Mouse (Mus musculus) neural tube, embryonic 15.5 days (tissue): ENCODE data around the gene Birc2. TPM values are rescaled to one million over a fixed set of nuclear protein-coding genes. Genes with fewer than 3 reads are reported as not detected.

Experiments
- ATAC-seq: fragments of 200-750 bp; cut with Nextera tagmentation; 2 replicates; pipeline ENCODE4 v1.8.0; 2017; ENCODE audit warnings: mild to moderate bottlenecking, moderate TSS enrichment, moderate library complexity; ENCODE audit not compliant: low FRiP score
- H3K27ac ChIP-seq: fragments of 300-500 bp; sonication (generic); replicated peaks from 2 replicates; pipeline ENCODE4 v1.5.1; 2015; ENCODE audit warnings: mild to moderate bottlenecking, inconsistent platforms
- H3K27me3 ChIP-seq: fragments of 300-500 bp; sonication (generic); replicated peaks from 2 replicates; pipeline ENCODE4 v1.6.1; 2015; ENCODE audit warnings: inconsistent platforms
- H3K36me3 ChIP-seq: fragments of 300-500 bp; sonication (generic); 2 replicates; pipeline ENCODE4 v1.6.1; 2015; ENCODE audit warnings: inconsistent platforms
- H3K4me1 ChIP-seq: fragments of 300-500 bp; sonication (generic); 2 replicates; pipeline ENCODE4 v1.6.1; 2015; ENCODE audit warnings: inconsistent platforms
- H3K4me2 ChIP-seq: fragments of 300-500 bp; sonication (generic); 2 replicates; pipeline ENCODE4 v1.6.1; 2015; ENCODE audit warnings: inconsistent platforms, mild to moderate bottlenecking, moderate library complexity
- H3K4me3 ChIP-seq: fragments of 300-500 bp; sonication (generic); replicated peaks from 2 replicates; pipeline ENCODE4 v1.5.1; 2015; ENCODE audit warnings: mild to moderate bottlenecking, inconsistent platforms
- H3K9ac ChIP-seq: fragments of 300-500 bp; sonication (generic); replicated peaks from 2 replicates; pipeline ENCODE4 v1.6.1; 2015; ENCODE audit warnings: mild to moderate bottlenecking, inconsistent platforms
- H3K9me3 ChIP-seq: fragments of 300-500 bp; sonication (generic); replicated peaks from 2 replicates; pipeline ENCODE4 v1.6.1; 2016; ENCODE audit warnings: inconsistent platforms
- WGBS: fragments of 180-500 bp; shearing (Covaris S2); methylation state at CpG from one replicate; pipeline ENCODE4 v1.1.7; 2015; ENCODE audit warnings: mixed read lengths; 5-methylcytosine and 5-hydroxymethylcytosine counted together
- polyA plus RNA-seq: library from polyadenylated mRNA; unstranded; fragments of >200 nt; fragmentation: Nextera tagmentation; extraction: Ambion mirVana; gene quantifications from 2 replicates; pipeline ENCODE4 v1.2.1, GENCODE M21; 2015

Birc2 gene
- polyA plus RNA-seq, 1 experiment from 2014 or later, result 37.8 TPM

GRCm38 (mm10) chr9:7796129-7796864 lies 40.6 kb downstream of the Birc2 start:
- ATAC-seq, result no peak
- 0 out of 2 replicates have a peak, but pooled peaks cover 2% of the 10 kb centered on the region for H3K36me3 ChIP-seq
- no peak overlapping the region for H3K27ac ChIP-seq

GRCm38 (mm10) chr9:7795581-7795980 lies 41.3 kb downstream of the Birc2 start:
- no peak overlapping the region for H3K27ac ChIP-seq
- no peak overlapping the region for H3K4me2 ChIP-seq
- no peaks in the 10 kb centered on the region for H3K27me3 ChIP-seq
- no peak for ATAC-seq
- H3K4me1 ChIP-seq, result no peaks in the 10 kb centered on the region
- H3K4me3 ChIP-seq, result no peak overlapping the region
- H3K9me3 ChIP-seq, result no peaks in the 10 kb centered on the region
- 0 out of 2 replicates have a peak, but pooled peaks cover 2% of the 10 kb centered on the region for H3K36me3 ChIP-seq
- no peak overlapping the region for H3K9ac ChIP-seq

More at GRCm38 (mm10) chr9:7796129-7796864, 40.6 kb downstream of the Birc2 start:
- Histone ChIP-seq H3K4me2 (no peak overlapping the region), H3K4me3 (no peak overlapping the region), H3K27me3 (no peaks in the 10 kb centered on the region), H3K4me1 (no peaks in the 10 kb centered on the region), H3K9me3 (no peaks in the 10 kb centered on the region), H3K9ac (no peak overlapping the region)
- 68% methylated on average over 6 of the region's 6 CpGs for WGBS

- no peak overlapping the region for H3K4me2 ChIP-seq
Measured at GRCm38 (mm10) chr9:7793561-7793960, 43.3 kb downstream of the Birc2 start.

GRCm38 (mm10) chr9:7790580-7791084 lies 46.2 kb downstream of the Birc2 start:
- Histone ChIP-seq H3K27me3 (no peaks in the 10 kb centered on the region), H3K9ac (no peak overlapping the region), H3K9me3 (no peaks in the 10 kb centered on the region), H3K4me3 (no peak overlapping the region), H3K4me1 (no peaks in the 10 kb centered on the region), H3K36me3 (0 out of 2 replicates have a peak, but pooled peaks cover 2% of the 10 kb centered on the region), H3K27ac (no peak overlapping the region), H3K4me2 (no peak overlapping the region)
- ATAC-seq, result no peak
- 97% methylated on average over 11 of the region's 11 CpGs for WGBS

More at GRCm38 (mm10) chr9:7793561-7793960, 43.3 kb downstream of the Birc2 start:
- no peak overlapping the region for H3K9ac ChIP-seq
- no peak for ATAC-seq
- H3K27me3 ChIP-seq, result no peaks in the 10 kb centered on the region
- H3K27ac ChIP-seq, result no peak overlapping the region
- H3K36me3 ChIP-seq, result 0 out of 2 replicates have a peak, but pooled peaks cover 2% of the 10 kb centered on the region
- no peaks in the 10 kb centered on the region for H3K4me1 ChIP-seq
- H3K9me3 ChIP-seq, result no peaks in the 10 kb centered on the region
- no peak overlapping the region for H3K4me3 ChIP-seq
- 91% methylated on average over 2 of the region's 2 CpGs for WGBS

GRCm38 (mm10) chr9:7789764-7790575 lies 46.9 kb downstream of the Birc2 start:
- H3K9me3 ChIP-seq, result no peaks in the 10 kb centered on the region
- 0 out of 2 replicates have a peak, but pooled peaks cover 2% of the 10 kb centered on the region for H3K36me3 ChIP-seq
- no peak overlapping the region for H3K9ac ChIP-seq
- 95% methylated on average over 8 of the region's 8 CpGs for WGBS
- no peaks in the 10 kb centered on the region for H3K27me3 ChIP-seq
- no peak for ATAC-seq
- H3K27ac ChIP-seq, result no peak overlapping the region
- H3K4me1 ChIP-seq, result no peaks in the 10 kb centered on the region
- no peak overlapping the region for H3K4me3 ChIP-seq
- no peak overlapping the region for H3K4me2 ChIP-seq

- WGBS, result 89% methylated on average over 6 of the region's 6 CpGs
- no peaks in the 10 kb centered on the region for H3K4me1 ChIP-seq
- no peak overlapping the region for H3K4me3 ChIP-seq
- H3K9me3 ChIP-seq, result no peaks in the 10 kb centered on the region
- H3K9ac ChIP-seq, result no peak overlapping the region
- ATAC-seq, result no peak
- H3K36me3 ChIP-seq, result no peaks in the 10 kb centered on the region
- H3K27ac ChIP-seq, result no peak overlapping the region
- H3K27me3 ChIP-seq, result no peaks in the 10 kb centered on the region
- H3K4me2 ChIP-seq, result no peak overlapping the region
Measured at GRCm38 (mm10) chr9:7788411-7788810, 48.5 kb downstream of the Birc2 start.

- H3K27me3 ChIP-seq, result no peaks in the 10 kb centered on the region
- no peaks in the 10 kb centered on the region for H3K4me1 ChIP-seq
- WGBS, result 96% methylated on average over 7 of the region's 7 CpGs
- no peak overlapping the region for H3K4me3 ChIP-seq
- H3K27ac ChIP-seq, result no peak overlapping the region
- no peaks in the 10 kb centered on the region for H3K36me3 ChIP-seq
- no peaks in the 10 kb centered on the region for H3K9me3 ChIP-seq
- no peak overlapping the region for H3K4me2 ChIP-seq
- H3K9ac ChIP-seq, result no peak overlapping the region
- ATAC-seq, result no peak
Measured at GRCm38 (mm10) chr9:7786086-7786485, 50.8 kb downstream of the Birc2 start.

GRCm38 (mm10) chr9:7785396-7785795 lies 51.5 kb downstream of the Birc2 start:
- no peaks in the 10 kb centered on the region for H3K4me1 ChIP-seq
- H3K9me3 ChIP-seq, result no peaks in the 10 kb centered on the region
- H3K27ac ChIP-seq, result no peak overlapping the region
- H3K36me3 ChIP-seq, result no peaks in the 10 kb centered on the region
- H3K9ac ChIP-seq, result no peak overlapping the region
- 87% methylated on average over 3 of the region's 3 CpGs for WGBS
- ATAC-seq, result no peak
- H3K27me3 ChIP-seq, result no peaks in the 10 kb centered on the region
- no peak overlapping the region for H3K4me3 ChIP-seq
- no peak overlapping the region for H3K4me2 ChIP-seq

GRCm38 (mm10) chr9:7784615-7785012 lies 52.2 kb downstream of the Birc2 start:
- Histone ChIP-seq H3K4me2 (no peak overlapping the region), H3K4me1 (no peaks in the 10 kb centered on the region), H3K4me3 (no peak overlapping the region), H3K27me3 (no peaks in the 10 kb centered on the region), H3K9ac (no peak overlapping the region), H3K27ac (no peak overlapping the region), H3K36me3 (no peaks in the 10 kb centered on the region), H3K9me3 (no peaks in the 10 kb centered on the region)
- ATAC-seq, result no peak
- 54% methylated on average over 1 of the region's 1 CpGs for WGBS

- H3K9ac ChIP-seq, result no peak overlapping the region
- no peak overlapping the region for H3K4me3 ChIP-seq
- no peaks in the 10 kb centered on the region for H3K9me3 ChIP-seq
- H3K4me2 ChIP-seq, result no peak overlapping the region
- H3K4me1 ChIP-seq, result no peaks in the 10 kb centered on the region
- ATAC-seq, result no peak
- no peak overlapping the region for H3K27ac ChIP-seq
- no peaks in the 10 kb centered on the region for H3K36me3 ChIP-seq
- no peaks in the 10 kb centered on the region for H3K27me3 ChIP-seq
- 87% methylated on average over 15 of the region's 15 CpGs for WGBS
Measured at GRCm38 (mm10) chr9:7783823-7784614, 52.8 kb downstream of the Birc2 start.
